Mouse (Mus musculus) CD4-positive, CD25-positive, alpha-beta regulatory T cell, adult 4 months (primary cell): ENCODE data around the gene H2afb3. TPM values are rescaled to one million over a fixed set of nuclear protein-coding genes. Genes with fewer than 3 reads are reported as not detected.
"Not testable (repeated sequence)": the region's sequence is repeated elsewhere in the genome, so short reads cannot be mapped to it uniquely, and the experiment has no call there.

Source experiments
- ATAC-seq: one replicate; pipeline ENCODE4 v1.8.0; 2017
- polyA plus RNA-seq, 2 experiments: library from polyadenylated mRNA; unstranded; fragments of 100-300 nt; shearing (Covaris generic); gene quantifications; one replicate each; pipeline ENCODE4 v1.2.1; 2017

H2afb3 gene
- polyA plus RNA-seq, result not detected

DNA sequence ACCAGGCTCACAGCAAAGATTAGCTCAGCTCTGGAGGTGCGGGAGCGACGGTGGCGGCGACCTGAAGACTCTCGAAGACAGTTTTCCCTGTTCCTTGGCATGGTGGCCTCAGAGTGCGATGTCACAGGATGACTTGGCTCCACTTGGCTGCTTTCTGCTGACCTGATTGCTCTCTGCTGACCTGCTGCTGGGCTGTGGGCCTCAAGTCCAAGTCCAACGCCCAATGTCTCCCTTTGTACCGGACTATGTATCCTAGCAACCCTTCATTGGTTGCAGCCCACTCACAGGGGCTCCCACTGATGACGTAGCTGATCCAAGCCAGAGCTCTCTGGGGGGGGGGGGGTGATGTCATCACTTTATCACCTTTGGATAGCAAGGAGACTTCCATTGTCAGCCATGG is at the start of gene H2afb3:
Gene H2afb3 (minus strand): TSS at position 101 of the 400 bp plus-strand sequence.
- not testable (repeated sequence) for ATAC-seq

DNA sequence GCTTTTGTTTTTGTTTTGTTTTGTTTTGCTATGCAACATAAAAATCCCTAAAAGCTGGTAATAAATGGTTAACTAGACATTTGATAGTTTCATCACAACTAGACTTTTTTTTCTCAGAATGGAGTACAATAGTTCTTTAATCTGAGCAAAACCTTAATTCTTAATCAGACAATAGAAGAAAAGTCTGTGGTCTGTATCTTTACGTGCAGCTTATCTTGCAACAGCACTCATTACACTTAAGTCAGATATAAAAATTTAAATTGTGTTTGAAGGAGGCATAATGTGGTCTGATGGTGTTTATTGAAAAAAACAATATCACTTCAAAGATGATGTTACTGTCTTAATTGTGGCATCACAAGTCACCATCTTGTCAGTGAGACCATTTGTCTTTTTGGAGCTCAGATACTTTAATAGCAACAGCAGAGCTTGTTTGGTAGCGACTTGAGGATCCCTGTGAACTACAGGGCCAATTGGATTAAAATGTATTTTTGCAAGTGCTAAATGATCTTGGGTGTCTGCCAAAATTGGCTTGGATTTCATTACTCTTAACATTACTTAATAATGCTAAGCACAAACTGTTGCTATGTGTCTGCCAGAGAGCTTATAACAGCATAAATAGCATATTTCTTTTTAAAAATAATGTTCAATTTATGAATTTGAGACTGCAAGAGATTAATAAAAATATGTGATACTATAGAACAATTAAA is 11.3 kb downstream of the H2afb3 start:
- ATAC-seq, result no peak

DNA sequence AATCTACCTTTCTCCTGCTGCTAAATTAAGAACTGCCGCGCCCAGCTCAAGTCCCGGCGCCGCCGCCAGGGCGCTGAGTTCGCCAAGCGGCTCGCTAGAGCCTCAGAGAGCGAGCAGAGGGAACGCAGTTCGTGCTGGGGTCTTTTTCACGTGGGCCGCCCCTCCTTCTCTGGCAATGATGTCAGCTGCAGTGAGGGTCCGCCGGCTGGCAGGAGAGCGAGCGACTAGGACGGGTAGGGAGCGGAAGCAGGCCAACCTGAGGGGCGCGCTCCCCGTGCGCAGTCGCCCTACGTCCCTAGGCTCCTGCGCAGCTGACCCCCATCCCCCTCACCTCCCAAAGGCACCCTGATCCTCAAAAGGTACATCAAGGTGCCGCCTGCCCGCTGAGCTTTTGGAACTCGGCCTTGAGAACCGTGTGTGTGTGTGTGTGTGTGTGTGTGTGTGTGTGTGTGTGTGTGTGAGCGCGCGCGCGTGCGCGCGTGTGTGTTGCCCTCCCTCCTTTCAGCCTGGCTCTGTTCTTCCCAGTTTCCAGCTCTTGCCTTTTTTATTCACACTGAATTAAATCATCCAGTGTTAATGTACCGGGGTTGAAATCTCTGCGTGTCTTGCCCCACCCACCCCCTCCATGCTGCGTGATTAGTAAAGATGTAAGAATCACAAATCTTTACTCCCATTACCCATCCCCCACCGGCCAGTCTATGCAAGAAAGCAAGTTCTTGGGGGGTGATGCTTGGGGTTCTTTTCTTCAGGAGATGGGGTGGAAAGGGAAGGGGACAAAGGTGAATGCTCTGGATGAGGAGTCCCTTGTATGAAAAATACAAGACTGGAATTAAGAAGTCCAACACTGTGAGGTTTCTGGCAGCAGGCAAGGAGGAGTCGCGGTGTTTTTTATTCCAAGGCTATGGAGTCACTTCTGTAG is 19.8 kb downstream of the H2afb3 start:
- ATAC-seq, result no peak

DNA sequence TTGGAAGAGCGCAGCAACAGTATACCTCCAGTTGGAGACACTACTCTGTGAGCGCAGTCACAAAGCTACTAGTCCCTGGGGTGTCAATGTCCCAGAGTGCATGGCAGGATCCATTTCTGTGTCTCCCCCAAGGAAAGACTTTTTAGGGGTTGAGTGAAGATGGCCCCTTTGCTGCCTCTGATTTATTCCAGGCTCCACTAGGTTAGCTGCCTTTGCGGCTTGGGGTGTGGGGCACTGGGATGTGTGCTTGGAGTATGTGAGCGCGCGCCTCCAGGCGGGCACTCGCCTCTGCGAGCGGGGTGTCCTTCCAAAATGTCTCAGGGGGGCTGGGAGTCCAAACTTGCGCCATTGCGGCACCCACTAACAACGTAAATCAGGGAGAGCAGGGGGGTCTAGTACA is 21.2 kb downstream of the H2afb3 start:
- no peak for ATAC-seq

DNA sequence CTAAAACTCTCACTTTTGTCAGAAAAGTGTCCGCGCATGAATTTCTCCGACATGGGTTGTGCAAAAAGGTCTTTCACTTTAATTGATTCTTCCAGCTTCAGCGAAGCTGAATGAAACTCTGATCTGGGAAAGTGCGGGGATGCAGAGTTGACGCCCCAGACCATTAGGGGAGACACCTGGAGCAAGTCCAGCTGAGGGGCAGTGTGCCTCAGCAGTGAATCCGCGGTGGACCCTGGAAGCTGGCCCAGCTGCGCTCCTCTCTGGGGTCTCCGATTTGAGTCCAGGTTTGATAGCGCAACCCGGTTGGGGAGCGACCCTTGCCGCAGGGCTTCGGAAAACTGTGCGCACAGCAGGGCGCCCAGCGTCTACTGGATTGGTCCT is 22.0 kb downstream of the H2afb3 start:
- no peak for ATAC-seq

DNA sequence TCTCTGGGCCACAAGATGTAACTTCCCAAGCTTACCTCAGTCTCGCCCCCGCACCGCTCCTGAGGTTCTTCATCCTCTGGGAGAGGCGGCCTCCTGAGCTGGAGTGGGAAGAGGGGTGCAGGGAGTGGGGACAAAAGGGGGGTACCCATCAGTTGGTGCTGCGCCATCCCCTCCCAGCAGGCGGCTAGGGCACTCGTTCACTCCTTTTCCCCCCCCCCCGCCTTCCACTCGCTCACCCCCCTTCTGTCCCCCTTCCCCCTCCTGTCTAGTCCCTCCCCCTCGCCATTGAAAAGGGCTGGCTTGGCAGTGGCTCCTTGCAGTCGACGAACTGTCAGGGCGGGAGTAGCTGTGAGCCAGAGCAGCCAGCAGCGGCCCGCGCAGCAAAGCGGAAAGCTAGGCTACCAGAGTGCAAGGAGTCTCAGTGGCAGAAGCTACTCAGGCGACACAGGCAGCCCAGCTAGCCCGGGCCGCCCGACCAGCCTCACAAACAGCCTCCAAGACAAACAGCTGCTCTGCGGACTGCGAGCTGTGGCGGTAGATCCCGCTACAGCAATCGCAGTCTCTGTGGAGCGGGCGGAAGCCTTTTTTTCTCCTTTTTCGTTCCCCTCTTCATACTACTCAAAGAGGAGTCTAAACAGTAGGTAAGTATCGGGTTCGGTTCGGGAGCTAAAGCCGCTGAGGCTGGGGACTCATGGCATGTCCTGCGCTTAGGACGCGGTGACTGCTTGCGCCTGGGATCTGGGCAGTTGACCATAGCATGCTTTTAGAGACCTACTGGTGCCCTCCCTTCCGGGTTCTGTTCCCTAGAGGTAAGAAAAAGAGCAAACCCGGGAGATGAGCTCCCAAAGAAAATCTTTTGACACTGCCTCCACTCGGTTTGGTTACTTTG is 22.6 kb downstream of the H2afb3 start, which contains the start of gene Pcdh11x:
Gene Pcdh11x (plus strand): TSS at position 249 of the 889 bp plus-strand sequence.
- no peak for ATAC-seq

DNA sequence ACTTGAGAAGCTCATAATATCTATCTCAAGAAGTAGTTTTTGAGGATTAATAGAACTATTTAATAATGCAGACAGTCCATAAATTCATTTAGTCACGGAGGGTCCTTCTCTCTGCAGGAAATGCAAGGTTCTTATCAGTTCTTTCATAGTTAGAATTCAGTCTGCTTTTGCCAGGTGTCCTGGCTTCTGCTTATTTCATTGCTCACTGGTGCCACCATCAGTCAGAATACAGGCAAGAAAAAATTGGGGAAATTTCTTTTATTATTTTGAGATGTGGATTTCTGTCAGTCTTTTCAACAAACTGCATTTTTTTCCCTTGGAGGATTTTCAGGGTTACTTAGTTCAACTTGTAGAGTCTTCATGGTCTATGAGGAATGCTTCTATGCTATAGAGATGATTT is 25.4 kb downstream of the H2afb3 start:
- ATAC-seq, result no peak

DNA sequence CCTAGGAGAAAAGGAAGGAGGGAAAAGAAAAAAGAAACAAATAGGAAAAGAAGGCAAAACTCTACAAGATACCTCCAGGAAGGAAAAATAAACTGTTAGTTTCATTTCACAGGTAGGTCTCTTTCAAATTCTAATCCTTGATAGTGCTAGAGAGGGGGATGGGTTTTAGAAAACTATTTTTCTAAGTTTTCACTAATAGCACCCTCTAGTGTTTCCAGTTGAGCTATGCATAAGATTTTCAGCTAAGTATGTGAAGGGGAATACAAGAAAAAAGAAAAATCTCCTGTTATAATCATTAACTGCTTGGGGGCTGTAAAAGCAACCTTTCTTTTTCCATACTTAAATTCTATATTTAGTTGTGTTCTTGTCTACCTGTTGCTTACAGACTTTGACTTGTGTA is 27.4 kb downstream of the H2afb3 start:
- ATAC-seq, result no peak

Other genes with a start within 250 kb of the H2afb3 start
- gene Pcdh11x, start 22.8 kb downstream of the H2afb3 start, polyA plus RNA-seq, result under 1 TPM in 1 of 2 experiments, not detected in 1; 0.12 TPM